Mouse (Mus musculus) liver, embryonic 12.5 days (tissue): ENCODE data around the gene Lhx2. TPM values are rescaled to one million over a fixed set of nuclear protein-coding genes. Genes with fewer than 3 reads are reported as not detected.
A peak's percentile ranks its signal among the peaks of the same experiment; 100 is the strongest.

Experiments used
- ATAC-seq: fragments of 200-750 bp; cut with Nextera tagmentation; 2 replicates; pipeline ENCODE4 v1.8.0; 2017; ENCODE audit warnings: moderate number of reproducible peaks, mild to moderate bottlenecking, moderate library complexity
- H3K27ac ChIP-seq: fragments of 300-500 bp; sonication (generic); 2 replicates; pipeline ENCODE4 v1.5.1; 2016; ENCODE audit warnings: mild to moderate bottlenecking
- H3K27me3 ChIP-seq: fragments of 300-500 bp; sonication (generic); replicated peaks from 2 replicates; pipeline ENCODE4 v1.6.1; 2016; ENCODE audit warnings: mild to moderate bottlenecking, moderate library complexity
- H3K36me3 ChIP-seq: fragments of 300-500 bp; sonication (generic); 2 replicates; pipeline ENCODE4 v1.6.1; 2016; ENCODE audit warnings: mild to moderate bottlenecking, moderate library complexity
- H3K4me1 ChIP-seq: fragments of 300-500 bp; sonication (generic); 2 replicates; pipeline ENCODE4 v1.6.1; 2016
- H3K4me2 ChIP-seq: fragments of 300-500 bp; sonication (generic); 2 replicates; pipeline ENCODE4 v1.6.1; 2016; ENCODE audit warnings: mild to moderate bottlenecking, moderate library complexity
- H3K4me3 ChIP-seq: fragments of 300-500 bp; sonication (generic); 2 replicates; pipeline ENCODE4 v1.5.1; 2016; ENCODE audit warnings: mild to moderate bottlenecking, moderate library complexity
- H3K9ac ChIP-seq: fragments of 300-500 bp; sonication (generic); 2 replicates; pipeline ENCODE4 v1.6.1; 2016; ENCODE audit warnings: mild to moderate bottlenecking, moderate library complexity
- H3K9me3 ChIP-seq: fragments of 300-500 bp; sonication (generic); replicated peaks from 2 replicates; pipeline ENCODE4 v1.6.1; 2016; ENCODE audit warnings: mild to moderate bottlenecking, moderate library complexity
- WGBS: fragments of 180-500 bp; shearing (Covaris S2); methylation state at CpG from one replicate; pipeline ENCODE4 v1.1.7; 2016; ENCODE audit not compliant: insufficient replicate concordance; 5-methylcytosine and 5-hydroxymethylcytosine counted together
- polyA plus RNA-seq: library from polyadenylated mRNA; unstranded; fragments of >200 nt; fragmentation: Nextera tagmentation; extraction: Ambion mirVana; gene quantifications from 2 replicates; pipeline ENCODE4 v1.2.1, GENCODE M21; 2016

Lhx2 gene
- polyA plus RNA-seq, 1 experiment from 2014 or later, result 8.6 TPM

- Histone ChIP-seq H3K36me3 (no peaks in the 10 kb centered on the region), H3K27ac (no peak overlapping the region), H3K9ac (no peak overlapping the region), H3K4me2 (no peak overlapping the region), H3K9me3 (no peaks in the 10 kb centered on the region), H3K27me3 (peaks cover 96% of the 10 kb centered on the region), H3K4me3 (no peak overlapping the region), H3K4me1 (peaks cover 10% of the 10 kb centered on the region)
- WGBS, result 74% methylated on average over 7 of the region's 7 CpGs
- no peak for ATAC-seq
Measured at GRCm38 (mm10) chr2:38377254-38377653, 38.2 kb downstream of the Lhx2 start.

- ATAC-seq, result no peak
- peaks cover 95% of the 10 kb centered on the region for H3K27me3 ChIP-seq
- WGBS, result 15% methylated on average over 5 of the region's 5 CpGs
Measured at GRCm38 (mm10) chr2:38378346-38378745, 39.3 kb downstream of the Lhx2 start.

GRCm38 (mm10) chr2:38378849-38379545 is 39.9 kb downstream of the Lhx2 start:
- no peak overlapping the region for H3K27ac ChIP-seq
- no peak for ATAC-seq
- H3K4me1 ChIP-seq, result peaks cover 10% of the 10 kb centered on the region
- no peak overlapping the region for H3K4me3 ChIP-seq
- no peaks in the 10 kb centered on the region for H3K36me3 ChIP-seq
- H3K27me3 ChIP-seq, result peaks cover 89% of the 10 kb centered on the region
- peak overlapping the region; percentile 20 for H3K4me2 ChIP-seq
- 5% methylated on average over 29 of the region's 29 CpGs for WGBS
- H3K9ac ChIP-seq, result no peak overlapping the region
- H3K9me3 ChIP-seq, result no peaks in the 10 kb centered on the region

More at GRCm38 (mm10) chr2:38378346-38378745, 39.3 kb downstream of the Lhx2 start:
- Histone ChIP-seq H3K4me2 (no peak overlapping the region), H3K27ac (no peak overlapping the region), H3K4me3 (no peak overlapping the region), H3K9me3 (no peaks in the 10 kb centered on the region), H3K4me1 (peaks cover 10% of the 10 kb centered on the region), H3K36me3 (no peaks in the 10 kb centered on the region), H3K9ac (no peak overlapping the region)

- Histone ChIP-seq H3K9me3 (no peaks in the 10 kb centered on the region), H3K27me3 (peaks cover 84% of the 10 kb centered on the region), H3K27ac (no peak overlapping the region), H3K4me2 (peak overlapping the region; percentile 20), H3K4me1 (peaks cover 10% of the 10 kb centered on the region), H3K36me3 (no peaks in the 10 kb centered on the region), H3K9ac (no peak overlapping the region), H3K4me3 (no peak overlapping the region)
- ATAC-seq, result no peak
- 12% methylated on average over 4 of the region's 4 CpGs for WGBS
Measured at GRCm38 (mm10) chr2:38379546-38379870, 40.4 kb downstream of the Lhx2 start.

- H3K9me3 ChIP-seq, result no peaks in the 10 kb centered on the region
- WGBS, result 27% methylated on average over 10 of the region's 10 CpGs
- no peak overlapping the region for H3K27ac ChIP-seq
- no peak overlapping the region for H3K4me3 ChIP-seq
- no peaks in the 10 kb centered on the region for H3K36me3 ChIP-seq
- H3K27me3 ChIP-seq, result peaks cover 83% of the 10 kb centered on the region
- H3K4me2 ChIP-seq, result no peak overlapping the region
- H3K9ac ChIP-seq, result no peak overlapping the region
- ATAC-seq, result no peak
- H3K4me1 ChIP-seq, result peaks cover 10% of the 10 kb centered on the region
Measured at GRCm38 (mm10) chr2:38380136-38381083, 41.3 kb downstream of the Lhx2 start.

GRCm38 (mm10) chr2:38387568-38388262 is 48.6 kb downstream of the Lhx2 start:
- Histone ChIP-seq H3K36me3 (no peaks in the 10 kb centered on the region), H3K4me2 (no peak overlapping the region), H3K27me3 (peaks cover 36% of the 10 kb centered on the region), H3K4me1 (no peaks in the 10 kb centered on the region), H3K9ac (no peak overlapping the region), H3K4me3 (no peak overlapping the region), H3K27ac (no peak overlapping the region), H3K9me3 (no peaks in the 10 kb centered on the region)
- ATAC-seq, result no peak
- WGBS, result 55% methylated on average over 10 of the region's 10 CpGs

- Histone ChIP-seq H3K4me1 (no peaks in the 10 kb centered on the region), H3K9ac (no peak overlapping the region), H3K9me3 (no peaks in the 10 kb centered on the region), H3K27ac (no peak overlapping the region), H3K4me3 (no peak overlapping the region), H3K36me3 (no peaks in the 10 kb centered on the region), H3K4me2 (no peak overlapping the region), H3K27me3 (peaks cover 39% of the 10 kb centered on the region)
- ATAC-seq, result no peak
- 62% methylated on average over 17 of the region's 17 CpGs for WGBS
Measured at GRCm38 (mm10) chr2:38394977-38395868, 56.1 kb downstream of the Lhx2 start.

GRCm38 (mm10) chr2:38395869-38396236 is 56.8 kb downstream of the Lhx2 start:
- Histone ChIP-seq H3K9me3 (no peaks in the 10 kb centered on the region), H3K4me1 (no peaks in the 10 kb centered on the region), H3K36me3 (no peaks in the 10 kb centered on the region), H3K9ac (no peak overlapping the region), H3K4me2 (no peak overlapping the region), H3K27ac (no peak overlapping the region), H3K27me3 (peaks cover 33% of the 10 kb centered on the region), H3K4me3 (no peak overlapping the region)
- ATAC-seq, result no peak

- Histone ChIP-seq H3K36me3 (no peaks in the 10 kb centered on the region), H3K9me3 (no peaks in the 10 kb centered on the region), H3K4me2 (no peak overlapping the region), H3K27me3 (peaks cover 33% of the 10 kb centered on the region), H3K9ac (no peak overlapping the region), H3K4me1 (no peaks in the 10 kb centered on the region), H3K27ac (no peak overlapping the region), H3K4me3 (no peak overlapping the region)
- 54% methylated on average over 7 of the region's 7 CpGs for WGBS
- no peak for ATAC-seq
Measured at GRCm38 (mm10) chr2:38397306-38397705, 58.2 kb downstream of the Lhx2 start.

GRCm38 (mm10) chr2:38397882-38398281 is 58.8 kb downstream of the Lhx2 start:
- Histone ChIP-seq H3K36me3 (no peaks in the 10 kb centered on the region), H3K9me3 (no peaks in the 10 kb centered on the region), H3K27me3 (peaks cover 38% of the 10 kb centered on the region), H3K4me1 (no peaks in the 10 kb centered on the region), H3K27ac (no peak overlapping the region), H3K4me3 (no peak overlapping the region), H3K4me2 (no peak overlapping the region), H3K9ac (no peak overlapping the region)
- no peak for ATAC-seq
- 46% methylated on average over 6 of the region's 6 CpGs for WGBS

GRCm38 (mm10) chr2:38402611-38403010 is 63.5 kb downstream of the Lhx2 start:
- no peak overlapping the region for H3K9ac ChIP-seq
- H3K4me3 ChIP-seq, result no peak overlapping the region
- H3K27me3 ChIP-seq, result peaks cover 34% of the 10 kb centered on the region
- H3K4me2 ChIP-seq, result no peak overlapping the region
- 73% methylated on average over 1 of the region's 1 CpGs for WGBS
- no peak overlapping the region for H3K27ac ChIP-seq
- H3K9me3 ChIP-seq, result no peaks in the 10 kb centered on the region
- ATAC-seq, result no peak
- no peaks in the 10 kb centered on the region for H3K4me1 ChIP-seq
- H3K36me3 ChIP-seq, result no peaks in the 10 kb centered on the region
